Mouse (Mus musculus): ENCODE measurements around the gene Pifo.

- TF ChIP-seq CTCF (IDR thresholded peaks at IDR 0.05; ENCODE audit: insufficient read depth, low read depth, low read length) (no peak), POLR2A (IDR thresholded peaks at IDR 0.05; ENCODE audit: insufficient read depth, low read depth, low read length) (no peak)
These were observed at the start of gene Pifo for GRCm38 (mm10) chr3:106014546-106014945.
